Mouse (Mus musculus) CH12.LX (cell line): ENCODE measurements around the gene Pamr1. TPM values are rescaled to one million over a fixed set of nuclear protein-coding genes. Genes with fewer than 3 reads are reported as not detected.
A peak's percentile ranks its signal among the peaks of the same experiment; 100 is the strongest.

Experiments
- DNase-seq: peaks from one replicate; pipeline ENCODE4 v3.0.0-alpha.2; 2013; ENCODE audit errors: extremely low read depth
- H3K27ac ChIP-seq: 2 replicates; pipeline ENCODE4 v1.5.1; 2012; ENCODE audit warnings: low read depth, mild to moderate bottlenecking, control low read depth, moderate library complexity; ENCODE audit not compliant: insufficient read depth
- H3K27me3 ChIP-seq: replicated peaks from 2 replicates; pipeline ENCODE3; 2012; ENCODE audit warnings: inconsistent platforms
- H3K36me3 ChIP-seq, 2 experiments: replicated peaks in 1 of 2; 2 replicates each; pipeline versions ENCODE3 to v1.6.1; 2012; ENCODE audit warnings: inconsistent platforms in 1 of 2, low read length in 1 of 2, mild to moderate bottlenecking in 1 of 2, mixed read lengths in 1 of 2, moderate library complexity in 1 of 2; ENCODE audit not compliant: control insufficient read depth in 1 of 2, insufficient read depth in 1 of 2
- H3K4me1 ChIP-seq, 2 experiments: 2 replicates each; pipeline ENCODE4 v1.6.1; 2012; ENCODE audit warnings: inconsistent platforms in 1 of 2, moderate library complexity in 1 of 2; ENCODE audit not compliant: insufficient read depth in 2 of 2, control insufficient read depth in 1 of 2
- H3K4me2 ChIP-seq: 2 replicates; pipeline ENCODE4 v1.6.1; 2012; ENCODE audit warnings: low read depth, mild to moderate bottlenecking, control low read depth; ENCODE audit not compliant: poor library complexity, insufficient read depth, severe bottlenecking
- H3K4me3 ChIP-seq, 3 experiments: fragments of 150-350 bp in 1 of 3; sonication (generic) in 1 of 3; replicated peaks in 1 of 3; 2 replicates each; pipeline versions ENCODE3 to v1.5.1; 2011 to 2012; ENCODE audit warnings: low read depth in 2 of 3, low read length in 2 of 3, mild to moderate bottlenecking in 2 of 3, moderate library complexity in 2 of 3, control low read depth in 1 of 3, improper control_type of control experiment in 1 of 3, inconsistent platforms in 1 of 3, mixed read lengths in 1 of 3; ENCODE audit not compliant: poor library complexity in 1 of 3
- H3K79me2 ChIP-seq: replicated peaks from 2 replicates; pipeline ENCODE4 v1.6.1; 2012; ENCODE audit warnings: mild to moderate bottlenecking, moderate library complexity; ENCODE audit not compliant: control insufficient read depth, poor library complexity, insufficient read depth, severe bottlenecking; ENCODE audit errors: extremely low read depth
- H3K9ac ChIP-seq: 2 replicates; pipeline ENCODE4 v1.6.1; 2012; ENCODE audit warnings: low read depth, mild to moderate bottlenecking, control low read depth, moderate library complexity; ENCODE audit not compliant: insufficient read depth
- H3K9me3 ChIP-seq: replicated peaks from 2 replicates; pipeline ENCODE3; 2012; ENCODE audit warnings: low read length, inconsistent platforms, mixed read lengths
- BHLHE40 ChIP-seq: IDR thresholded peaks from 2 replicates; pipeline ENCODE4 v1.6.1; 2011; ENCODE audit warnings: mild to moderate bottlenecking, low read depth, low read length, improper control_type of control experiment
- CHD1 ChIP-seq: IDR thresholded peaks from 2 replicates; pipeline ENCODE4 v1.6.1; 2012; ENCODE audit warnings: low read depth, low read length, improper control_type of control experiment, inconsistent platforms
- EP300 ChIP-seq: IDR thresholded peaks from 2 replicates; pipeline ENCODE4 v1.6.1; 2011; ENCODE audit warnings: low read length, improper control_type of control experiment
- MAFK ChIP-seq: IDR thresholded peaks from 2 replicates; pipeline ENCODE4 v1.6.1; 2011; ENCODE audit warnings: low read length, improper control_type of control experiment; ENCODE audit not compliant: insufficient replicate concordance
- MXI1 ChIP-seq: IDR thresholded peaks from 2 replicates; pipeline ENCODE4 v1.6.1; 2011; ENCODE audit warnings: mild to moderate bottlenecking, low read depth, low read length, improper control_type of control experiment
- MYC ChIP-seq: IDR thresholded peaks from 2 replicates; pipeline ENCODE4 v1.6.1; 2011; ENCODE audit warnings: low read depth, mild to moderate bottlenecking, improper control_type of control experiment, low read length
- NELFE ChIP-seq: IDR thresholded peaks from 2 replicates; pipeline ENCODE4 v1.6.1; 2011; ENCODE audit warnings: low read depth, low read length, improper control_type of control experiment
- PAX5 ChIP-seq: IDR thresholded peaks from 2 replicates; pipeline ENCODE4 v1.6.1; 2012; ENCODE audit warnings: low read length, inconsistent platforms, mixed read lengths
- POLR2A ChIP-seq: IDR thresholded peaks from 2 replicates; pipeline ENCODE4 v1.6.1; 2011; ENCODE audit warnings: low read depth, mild to moderate bottlenecking, improper control_type of control experiment, low read length
- SMC3 ChIP-seq: IDR thresholded peaks from 2 replicates; pipeline ENCODE4 v1.6.1; 2011; ENCODE audit warnings: low read depth, low read length, improper control_type of control experiment
- TBP ChIP-seq: conservative IDR thresholded peaks from 2 replicates; pipeline ENCODE4 v1.6.1; 2011; ENCODE audit warnings: low read depth, low read length, improper control_type of control experiment
- USF1 ChIP-seq: IDR thresholded peaks from 2 replicates; pipeline ENCODE4 v1.6.1; 2014; ENCODE audit warnings: low read depth, mild to moderate bottlenecking, inconsistent platforms, low read length, improper control_type of control experiment
- ZC3H11A ChIP-seq: IDR thresholded peaks from 2 replicates; pipeline ENCODE4 v1.6.1; 2012; ENCODE audit warnings: low read depth, mild to moderate bottlenecking, inconsistent platforms, low read length, improper control_type of control experiment
- ZKSCAN1 ChIP-seq: IDR thresholded peaks from 2 replicates; pipeline ENCODE4 v1.6.1; 2012; ENCODE audit warnings: low read depth, inconsistent platforms, low read length, improper control_type of control experiment, borderline replicate concordance
- ZNF384 ChIP-seq: IDR thresholded peaks from 2 replicates; pipeline ENCODE4 v1.6.1; 2012; ENCODE audit warnings: low read depth, low read length, improper control_type of control experiment, inconsistent platforms
- dilution Hi-C: fragments of 300-500 bp; cut with MboI; formaldehyde crosslinking; loops from 2 replicates; pipeline ENCODE4 v1.14.3; 2020; ENCODE audit warnings: low sequenced_read_pairs; ENCODE audit not compliant: extremely low pct_unique_long_range_greater_than_20kb, extremely low pct_ligation_motif_present
- in situ Hi-C: fragments of 300-500 bp; cut with MboI; formaldehyde crosslinking; loops from 3 replicates; pipeline ENCODE4 v1.14.3; 2019; ENCODE audit warnings: low sequenced_read_pairs, low pct_ligation_motif_present, low pct_unique_long_range_greater_than_20kb, mixed read lengths
- polyA plus RNA-seq: library from polyadenylated mRNA; unstranded; fragments of >175 nt; gene quantifications from 2 replicates; pipeline ENCODE4 v1.2.1, GENCODE M21; 2012; ENCODE audit warnings: low read depth; ENCODE audit not compliant: insufficient read length
- total RNA-seq, 2 experiments: library from RNA; depleted of rRNA; stranded (reverse); fragments of 300-350 nt in 1 of 2; fragments of >200 nt in 1 of 2; gene quantifications; 2 replicates each; pipeline ENCODE4 v1.2.3; 2012 to 2014

The Pamr1 gene
- total and polyA plus RNA-seq, 3 experiments = 0.08 to 0.28 (median 0.24) TPM

- no peaks in the 10 kb centered on the region for H3K36me3 ChIP-seq
- in situ Hi-C loops = no loop called here
- peak within 1 kb of the TSS; percentile 51 for H3K4me2 ChIP-seq
- no peak within 1 kb of the TSS for H3K4me3 ChIP-seq
- dilution Hi-C loops = no loop called here
- H3K79me2 ChIP-seq = no peaks in the 10 kb centered on the region
- H3K9me3 ChIP-seq = peaks cover 5% of the 10 kb centered on the region
- H3K4me1 ChIP-seq = peaks cover 5 to 10% of the 10 kb centered on the region in 2 experiments; a peak in 3 of 4 replicates
- no peak for DNase-seq
- no peaks in the 10 kb centered on the region for H3K27me3 ChIP-seq
- no peak for TF ChIP-seq EP300
- TF ChIP-seq TBP = no peak
- TF ChIP-seq SMC3 = no peak
- TF ChIP-seq PAX5 = no peak
- 0 out of 2 replicates have a peak, but pooled peaks have one; percentile 10 for TF ChIP-seq BHLHE40
- TF ChIP-seq MAFK = no peak
- no peak for TF ChIP-seq POLR2A
- no peak for TF ChIP-seq USF1
- H3K27ac ChIP-seq = no peak within 1 kb of the TSS
- no peak within 1 kb of the TSS for H3K9ac ChIP-seq
Measured at GRCm38 (mm10) chr2:102658163-102658660, 108.4 kb downstream of the Pamr1 start, which contains the start of gene Slc1a2. Gene Slc1a2, plus strand, starts transcription at chr2:102658659.

DNA sequence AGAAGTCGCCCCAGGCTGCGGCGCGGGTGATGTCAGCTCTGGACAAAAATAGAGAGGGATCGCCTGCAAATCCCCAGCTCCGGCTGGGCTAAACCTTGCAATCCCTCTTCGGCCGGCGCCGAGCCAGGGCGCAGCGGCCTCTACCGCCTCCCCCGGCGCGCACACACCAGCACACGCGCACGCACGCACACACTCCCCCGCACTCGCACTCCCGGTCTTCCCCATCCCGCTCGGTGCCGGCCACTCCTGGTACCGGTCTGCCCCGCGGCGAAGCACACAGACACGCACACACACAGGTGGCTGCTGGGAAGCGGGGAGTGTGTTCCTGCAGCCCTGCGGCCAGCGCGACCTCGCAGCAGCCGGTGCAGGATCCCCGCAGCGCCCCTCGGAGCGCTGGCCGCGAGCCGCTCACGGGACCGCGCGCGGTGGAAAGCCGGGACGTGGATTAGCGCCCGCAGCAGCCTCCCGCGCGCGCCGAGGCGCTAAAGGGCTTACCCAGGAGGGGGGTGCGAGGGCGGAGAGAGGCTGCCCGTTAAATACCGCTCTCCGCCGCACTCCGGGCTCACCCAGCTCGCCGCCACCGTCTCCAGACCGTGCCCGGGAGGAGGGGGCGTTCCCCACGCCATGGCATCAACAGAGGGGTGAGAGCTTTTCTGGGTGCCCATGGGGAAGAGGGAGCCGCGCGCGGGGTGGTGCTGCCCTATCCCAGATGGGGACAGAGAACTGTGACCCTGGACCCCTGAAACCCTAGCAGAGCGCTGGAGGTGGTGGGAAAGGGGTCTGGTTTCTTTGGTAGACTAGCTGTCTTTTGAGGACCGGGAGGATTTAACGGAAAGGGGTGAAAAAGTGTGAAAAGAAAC, 109.1 kb downstream of the Pamr1 start:
- no peaks in the 10 kb centered on the region for H3K36me3 ChIP-seq
- peaks cover 5 to 10% of the 10 kb centered on the region in 2 experiments; a peak in 3 of 4 replicates for H3K4me1 ChIP-seq
- TF ChIP-seq PAX5 = no peak
- H3K79me2 ChIP-seq = no peaks in the 10 kb centered on the region; the same call in 1 of the 2 replicates
- 0 out of 2 replicates have a peak overlapping the region, but pooled peaks have one; percentile 51 for H3K4me2 ChIP-seq
- dilution Hi-C loops (no loop called here), in situ Hi-C loops (no loop called here)
- peaks cover 5% of the 10 kb centered on the region for H3K9me3 ChIP-seq
- no peak for DNase-seq
- no peak overlapping the region for H3K27ac ChIP-seq
- no peak overlapping the region for H3K4me3 ChIP-seq
- H3K9ac ChIP-seq = no peak overlapping the region
- no peaks in the 10 kb centered on the region for H3K27me3 ChIP-seq

DNA sequence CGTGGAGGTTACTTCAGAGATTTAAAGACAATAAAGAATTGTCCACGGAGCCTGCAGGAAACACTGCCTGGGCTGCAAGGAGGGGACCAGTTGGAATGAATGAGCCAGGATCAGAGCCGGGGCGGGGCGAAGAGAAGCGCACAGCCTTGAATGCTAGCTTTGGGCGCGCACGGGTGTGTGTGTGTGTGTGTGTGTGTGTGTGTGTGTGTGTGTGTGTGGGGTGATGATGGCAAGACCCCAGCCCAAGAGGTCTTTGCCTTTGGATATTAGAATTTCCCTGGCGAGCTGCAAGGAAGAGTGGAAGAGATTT, 109.7 kb downstream of the Pamr1 start:
- TF ChIP-seq NELFE = no peak
- no peak for TF ChIP-seq MYC
- no peak for TF ChIP-seq CHD1
- no peak for TF ChIP-seq ZC3H11A
- no peak for TF ChIP-seq ZKSCAN1
- TF ChIP-seq MAFK = no peak
- no peak for TF ChIP-seq PAX5
- no peak for TF ChIP-seq ZNF384
- no peak for TF ChIP-seq MXI1
- TF ChIP-seq, all 38 proteins: peak for 0
- Histone ChIP-seq H3K4me1 (peaks cover 5 to 10% of the 10 kb centered on the region in 2 experiments; a peak in 3 of 4 replicates), H3K27ac (no peak overlapping the region), H3K4me3 (no peak overlapping the region), H3K9me3 (peaks cover 5% of the 10 kb centered on the region), H3K79me2 (no peaks in the 10 kb centered on the region; the same call in 1 of the 2 replicates), H3K36me3 (no peaks in the 10 kb centered on the region), H3K4me2 (no peak overlapping the region), H3K9ac (no peak overlapping the region), H3K27me3 (no peaks in the 10 kb centered on the region)
- dilution Hi-C loops (no loop called here), in situ Hi-C loops (no loop called here)
- DNase-seq = no peak
